19 mouse cellular contexts compared by ENCODE assay signal in the genomic region with DNA sequence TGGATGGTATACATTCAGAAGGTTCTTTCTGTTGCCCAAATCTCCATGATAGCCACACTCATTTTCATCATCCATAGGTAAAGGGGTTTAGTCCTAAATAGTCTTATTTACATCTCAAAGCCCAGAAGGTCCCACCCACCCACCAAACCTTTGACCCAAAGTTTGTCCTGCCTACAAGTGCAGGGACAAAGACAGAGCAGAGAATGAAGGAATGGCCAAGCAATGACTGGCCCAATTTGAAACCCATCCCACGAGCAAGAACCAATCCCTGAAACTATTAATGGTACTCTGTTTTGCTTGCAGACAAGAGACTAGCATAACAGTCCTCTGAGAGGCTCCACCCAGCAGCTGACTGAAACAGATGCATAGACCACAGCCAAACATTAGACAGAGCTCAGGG.
"Had no signal": no experiment of that assay in that cellular context is flagged by ENCODE, and none has a peak within 500 bp of the region (broad histone marks: within the 10 kb centered on the region; RNA-seq: fewer than 3 reads in every experiment).

No protein-coding gene starts in this region.

- ATAC-seq: midbrain, embryonic 16.5 days had no signal

- H3K27ac ChIP-seq: midbrain, embryonic 10.5 days; midbrain, embryonic 12.5 days; neural tube, embryonic 13.5 days; neural tube, embryonic 15.5 days had no signal

- H3K9me3 ChIP-seq: midbrain, embryonic 10.5 days; midbrain, embryonic 12.5 days; neural tube, embryonic 13.5 days; neural tube, embryonic 15.5 days had no signal

- H3K4me3 ChIP-seq: midbrain, embryonic 10.5 days; midbrain, embryonic 12.5 days; myocyte; neural tube, embryonic 13.5 days; neural tube, embryonic 15.5 days had no signal

- DNase-seq: lung, adult 18-20 months; lung, embryonic 14.5 days; lung, postnatal 10 days; lung, postnatal 4 days; midbrain, embryonic 14.5 days; retina, postnatal 1 day; right cerebral cortex, adult 18-20 months; right cerebral cortex, postnatal 25 days; right cerebral cortex, postnatal 4 days; spleen, adult 18-20 months; thymus, adult 18-20 months; thymus, postnatal 14 days; thymus, postnatal 36 days had no signal

- H3K9ac ChIP-seq: lung, embryonic 14.5 days; midbrain, embryonic 12.5 days; neural tube, embryonic 13.5 days; neural tube, embryonic 15.5 days had no signal

- H3K27me3 ChIP-seq: midbrain, embryonic 12.5 days; neural tube, embryonic 13.5 days; neural tube, embryonic 15.5 days had no signal

- H3K4me1 ChIP-seq: midbrain, embryonic 12.5 days; neural tube, embryonic 13.5 days; neural tube, embryonic 15.5 days had no signal

- H3K36me3 ChIP-seq: midbrain, embryonic 10.5 days; midbrain, embryonic 12.5 days; neural tube, embryonic 13.5 days; neural tube, embryonic 15.5 days had no signal
